Mouse (Mus musculus): ENCODE data around the gene Tcp11l2. TPM values are rescaled to one million over a fixed set of nuclear protein-coding genes. Genes with fewer than 3 reads are reported as not detected.

Gene Tcp11l2
- total and polyA plus RNA-seq, 2 experiments from 2014 or later = 52.4 to 57.3 TPM

DNA sequence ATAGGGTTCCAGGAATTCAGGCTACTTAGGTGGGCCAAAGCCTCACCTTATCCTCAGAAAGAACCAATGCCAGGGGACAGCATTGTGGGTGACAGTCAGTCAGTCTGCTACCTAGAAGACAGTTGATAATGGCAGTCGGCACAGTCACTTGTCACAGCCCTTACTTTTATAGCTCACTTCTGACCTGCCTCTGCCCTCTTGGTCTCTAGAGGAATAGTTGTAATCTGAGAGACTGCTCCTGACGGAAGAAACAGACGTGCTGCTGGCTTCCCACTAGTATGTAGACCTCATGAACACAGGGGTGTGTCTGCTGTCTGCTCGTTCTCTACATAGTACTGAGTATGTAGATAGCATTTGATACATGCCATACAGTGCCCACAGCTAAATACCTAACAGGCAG lies 33.9 kb downstream of the Tcp11l2 start:
- Histone ChIP-seq H3K27ac (ENCODE audit: low read depth) (peak overlapping the region; percentile 78), H3K4me1 (ENCODE audit: control insufficient read depth, insufficient read depth) (peaks cover 36% of the 10 kb centered on the region), H3K4me2 (ENCODE audit: low read depth, low read length) (no peak overlapping the region), H3K9ac (replicated peaks; ENCODE audit: low read depth, low read length) (no peak overlapping the region), H3K36me3 (replicated peaks; ENCODE audit: control insufficient read depth, insufficient read depth, low read length) (peaks cover 33% of the 10 kb centered on the region), H3K4me3 (ENCODE audit: low read depth, low read length) (no peak overlapping the region), H3K27me3 (ENCODE audit: control insufficient read depth, insufficient read depth, low read length) (no peaks in the 10 kb centered on the region), H3K9me3 (replicated peaks; ENCODE audit: control insufficient read depth, low read length) (no peaks in the 10 kb centered on the region)
- DNase-seq (ENCODE audit: low spot score) (peak; percentile 24), ATAC-seq (ENCODE audit: insufficient read depth, low read depth) (peak; percentile 35; the same call in 1 of the 2 replicates)
- TF ChIP-seq CTCF (IDR thresholded peaks at IDR 0.05; ENCODE audit: low read depth) = no peak
- TF ChIP-seq EP300 (IDR thresholded peaks at IDR 0.05; ENCODE audit: low read depth) = no peak
- WGBS = 21% methylated on average over 4 of the region's 4 CpGs

GRCm38 (mm10) chr10:84610783-84611182 lies 34.4 kb downstream of the Tcp11l2 start:
- no peak for TF ChIP-seq CTCF (IDR thresholded peaks at IDR 0.05; ENCODE audit: low read depth)
- TF ChIP-seq EP300 (IDR thresholded peaks at IDR 0.05; ENCODE audit: low read depth) = no peak
- DNase-seq (ENCODE audit: low spot score) (no peak), ATAC-seq (ENCODE audit: insufficient read depth, low read depth) (no peak)
- no peaks in the 10 kb centered on the region for H3K9me3 ChIP-seq (replicated peaks; ENCODE audit: control insufficient read depth, low read length)
- no peaks in the 10 kb centered on the region for H3K27me3 ChIP-seq (ENCODE audit: control insufficient read depth, insufficient read depth, low read length)
- H3K9ac ChIP-seq (replicated peaks; ENCODE audit: low read depth, low read length) = no peak overlapping the region
- peaks cover 36% of the 10 kb centered on the region for H3K4me1 ChIP-seq (ENCODE audit: control insufficient read depth, insufficient read depth)
- H3K4me2 ChIP-seq (ENCODE audit: low read depth, low read length) = no peak overlapping the region
- H3K4me3 ChIP-seq (ENCODE audit: low read depth, low read length) = no peak overlapping the region
- H3K27ac ChIP-seq (ENCODE audit: low read depth) = peak overlapping the region; percentile 78
- 42% methylated on average over 3 of the region's 3 CpGs for WGBS
- H3K36me3 ChIP-seq (replicated peaks; ENCODE audit: control insufficient read depth, insufficient read depth, low read length) = peaks cover 29% of the 10 kb centered on the region

DNA sequence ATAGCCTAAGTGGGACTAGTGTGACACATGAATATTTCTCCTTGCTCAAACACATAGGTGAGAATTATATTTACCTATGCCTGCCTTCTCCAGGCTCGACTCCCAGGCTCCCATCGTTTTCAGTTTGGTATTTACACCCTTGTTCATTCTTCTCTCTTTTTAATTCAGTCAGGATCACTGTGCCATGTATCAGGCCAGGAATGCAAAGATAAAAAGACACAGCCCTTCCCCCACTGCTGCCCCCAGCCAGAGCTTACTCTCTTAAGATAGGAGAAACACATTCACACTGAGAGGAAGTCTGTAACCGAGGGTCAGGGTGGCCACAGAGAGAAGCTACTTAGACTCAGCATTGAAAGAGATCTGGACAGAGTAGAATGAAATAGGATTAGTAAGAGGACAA lies 35.2 kb downstream of the Tcp11l2 start:
- TF ChIP-seq EP300 (IDR thresholded peaks at IDR 0.05; ENCODE audit: low read depth) (no peak), CTCF (IDR thresholded peaks at IDR 0.05; ENCODE audit: low read depth) (no peak)
- Histone ChIP-seq H3K4me2 (ENCODE audit: low read depth, low read length) (no peak overlapping the region), H3K4me1 (ENCODE audit: control insufficient read depth, insufficient read depth) (peaks cover 36% of the 10 kb centered on the region), H3K4me3 (ENCODE audit: low read depth, low read length) (no peak overlapping the region), H3K9me3 (replicated peaks; ENCODE audit: control insufficient read depth, low read length) (no peaks in the 10 kb centered on the region), H3K36me3 (replicated peaks; ENCODE audit: control insufficient read depth, insufficient read depth, low read length) (peaks cover 24% of the 10 kb centered on the region; the same call in 1 of the 2 replicates), H3K27me3 (ENCODE audit: control insufficient read depth, insufficient read depth, low read length) (no peaks in the 10 kb centered on the region), H3K9ac (replicated peaks; ENCODE audit: low read depth, low read length) (no peak overlapping the region), H3K27ac (ENCODE audit: low read depth) (peak overlapping the region; percentile 78)
- 18% methylated on average over 3 of the region's 3 CpGs for WGBS
- ATAC-seq (ENCODE audit: insufficient read depth, low read depth) (no peak), DNase-seq (ENCODE audit: low spot score) (no peak)

GRCm38 (mm10) chr10:84612281-84612680 lies 35.9 kb downstream of the Tcp11l2 start:
- H3K4me3 ChIP-seq (ENCODE audit: low read depth, low read length) = no peak overlapping the region
- no peak for TF ChIP-seq CTCF (IDR thresholded peaks at IDR 0.05; ENCODE audit: low read depth)
- TF ChIP-seq EP300 (IDR thresholded peaks at IDR 0.05; ENCODE audit: low read depth) = no peak
- no peak for DNase-seq (ENCODE audit: low spot score)
- peaks cover 36% of the 10 kb centered on the region for H3K4me1 ChIP-seq (ENCODE audit: control insufficient read depth, insufficient read depth)
- H3K9ac ChIP-seq (replicated peaks; ENCODE audit: low read depth, low read length) = no peak overlapping the region
- H3K9me3 ChIP-seq (replicated peaks; ENCODE audit: control insufficient read depth, low read length) = no peaks in the 10 kb centered on the region
- H3K27me3 ChIP-seq (ENCODE audit: control insufficient read depth, insufficient read depth, low read length) = no peaks in the 10 kb centered on the region
- peaks cover 22% of the 10 kb centered on the region; the same call in 1 of the 2 replicates for H3K36me3 ChIP-seq (replicated peaks; ENCODE audit: control insufficient read depth, insufficient read depth, low read length)
- no peak overlapping the region for H3K4me2 ChIP-seq (ENCODE audit: low read depth, low read length)
- no peak for ATAC-seq (ENCODE audit: insufficient read depth, low read depth)
- peak overlapping the region; percentile 78 for H3K27ac ChIP-seq (ENCODE audit: low read depth)
- 71% methylated on average over 2 of the region's 2 CpGs for WGBS

- Histone ChIP-seq H3K4me2 (ENCODE audit: low read depth, low read length) (no peak overlapping the region), H3K4me1 (ENCODE audit: control insufficient read depth, insufficient read depth) (peaks cover 36% of the 10 kb centered on the region), H3K4me3 (ENCODE audit: low read depth, low read length) (no peak overlapping the region), H3K27me3 (ENCODE audit: control insufficient read depth, insufficient read depth, low read length) (no peaks in the 10 kb centered on the region), H3K9me3 (replicated peaks; ENCODE audit: control insufficient read depth, low read length) (no peaks in the 10 kb centered on the region), H3K9ac (replicated peaks; ENCODE audit: low read depth, low read length) (no peak overlapping the region), H3K36me3 (replicated peaks; ENCODE audit: control insufficient read depth, insufficient read depth, low read length) (peaks cover 19% of the 10 kb centered on the region; the same call in 1 of the 2 replicates), H3K27ac (ENCODE audit: low read depth) (no peak overlapping the region)
- DNase-seq (ENCODE audit: low spot score) = no peak
- TF ChIP-seq CTCF (IDR thresholded peaks at IDR 0.05; ENCODE audit: low read depth) = no peak
- TF ChIP-seq EP300 (IDR thresholded peaks at IDR 0.05; ENCODE audit: low read depth) = no peak
- ATAC-seq (ENCODE audit: insufficient read depth, low read depth) = no peak
- WGBS = 83% methylated on average over 8 of the region's 8 CpGs
Measured at GRCm38 (mm10) chr10:84613366-84613765, 36.9 kb downstream of the Tcp11l2 start.

- no peak overlapping the region for H3K9ac ChIP-seq (replicated peaks; ENCODE audit: low read depth, low read length)
- no peaks in the 10 kb centered on the region for H3K27me3 ChIP-seq (ENCODE audit: control insufficient read depth, insufficient read depth, low read length)
- peak overlapping the region; percentile 38; the same call in 1 of the 2 replicates for H3K27ac ChIP-seq (ENCODE audit: low read depth)
- DNase-seq (ENCODE audit: low spot score) (no peak), ATAC-seq (ENCODE audit: insufficient read depth, low read depth) (no peak)
- H3K4me3 ChIP-seq (ENCODE audit: low read depth, low read length) = no peak overlapping the region
- WGBS = 66% methylated on average over 3 of the region's 3 CpGs
- no peak overlapping the region for H3K4me2 ChIP-seq (ENCODE audit: low read depth, low read length)
- peaks cover 7% of the 10 kb centered on the region; the same call in 1 of the 2 replicates for H3K36me3 ChIP-seq (replicated peaks; ENCODE audit: control insufficient read depth, insufficient read depth, low read length)
- peaks cover 24% of the 10 kb centered on the region for H3K4me1 ChIP-seq (ENCODE audit: control insufficient read depth, insufficient read depth)
- no peak for TF ChIP-seq CTCF (IDR thresholded peaks at IDR 0.05; ENCODE audit: low read depth)
- no peak for TF ChIP-seq EP300 (IDR thresholded peaks at IDR 0.05; ENCODE audit: low read depth)
- H3K9me3 ChIP-seq (replicated peaks; ENCODE audit: control insufficient read depth, low read length) = no peaks in the 10 kb centered on the region
Measured at GRCm38 (mm10) chr10:84615076-84615475, 38.6 kb downstream of the Tcp11l2 start.

Data from heart, postnatal 0 days (tissue).